Mouse (Mus musculus): Measurements from ENCODE around the gene Acot11. TPM values are rescaled to one million over a fixed set of nuclear protein-coding genes. Genes with fewer than 3 reads are reported as not detected.
"Not testable (repeated sequence)": the region's sequence is repeated elsewhere in the genome, so short reads cannot be mapped to it uniquely, and the experiment has no call there.

The Acot11 gene
- polyA plus RNA-seq, 1 experiment from 2014 or later, result 2.4 TPM

DNA sequence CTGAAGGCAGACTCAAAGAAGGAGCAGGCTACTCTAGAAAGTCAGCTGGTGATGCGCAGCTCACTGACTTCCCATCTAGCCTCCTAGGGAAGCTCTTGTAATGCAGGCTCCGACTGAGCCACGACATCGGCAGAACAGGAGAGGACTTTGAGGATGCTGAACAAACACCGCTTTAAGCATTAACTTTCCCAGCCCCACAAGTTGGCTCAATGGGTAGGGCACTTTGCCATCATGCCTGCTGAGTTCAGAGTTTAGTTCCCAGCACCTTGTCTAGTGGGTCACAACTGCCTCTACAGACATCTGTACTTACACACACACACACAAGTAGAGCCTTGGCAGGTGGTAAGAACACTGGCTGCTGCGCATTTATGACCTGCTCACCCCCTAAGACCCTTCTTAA, 53.1 kb downstream of the Acot11 start:
- Histone ChIP-seq H3K27me3 (no peaks in the 10 kb centered on the region), H3K4me1 (peaks cover 24% of the 10 kb centered on the region), H3K27ac (no peak overlapping the region), H3K4me3 (no peak overlapping the region), H3K9me3 (replicated peaks) (no peaks in the 10 kb centered on the region), H3K36me3 (no peaks in the 10 kb centered on the region), H3K9ac (no peak overlapping the region), H3K4me2 (replicated peaks) (no peak overlapping the region)
- no peak for ATAC-seq (ENCODE audit: low FRiP score)
- 87% methylated on average over 6 of the region's 6 CpGs for WGBS

DNA sequence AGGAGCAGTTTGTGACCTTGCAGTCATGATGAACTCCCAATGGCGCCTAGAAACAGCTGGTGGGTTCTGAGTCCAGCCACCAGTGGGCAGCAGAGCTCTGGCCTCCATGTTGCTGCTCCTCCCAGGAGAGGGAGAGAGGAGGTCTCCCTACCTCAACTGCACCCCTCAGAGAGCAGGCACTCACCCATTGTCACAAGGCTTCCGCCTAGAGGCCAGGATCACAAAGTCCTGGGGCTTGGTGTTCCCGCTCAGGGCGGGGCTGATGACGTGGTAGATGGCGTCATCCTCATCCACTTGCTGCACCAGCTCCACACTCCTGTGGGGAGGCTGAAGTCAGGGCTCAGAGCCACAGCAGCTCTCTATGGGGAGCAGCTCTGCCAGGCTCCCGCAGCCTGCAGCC, 55.1 kb downstream of the Acot11 start:
- H3K4me1 ChIP-seq, result peaks cover 28% of the 10 kb centered on the region
- H3K27me3 ChIP-seq, result no peaks in the 10 kb centered on the region
- peak; percentile 89 for ATAC-seq (ENCODE audit: low FRiP score)
- peak overlapping the region; percentile 42 for H3K4me2 ChIP-seq (replicated peaks)
- H3K9ac ChIP-seq, result no peak overlapping the region
- 5% methylated on average over 7 of the region's 7 CpGs for WGBS
- H3K4me3 ChIP-seq, result peak overlapping the region; percentile 2; the same call in 1 of the 2 replicates
- no peaks in the 10 kb centered on the region for H3K9me3 ChIP-seq (replicated peaks)
- no peak overlapping the region for H3K27ac ChIP-seq
- no peaks in the 10 kb centered on the region for H3K36me3 ChIP-seq

DNA sequence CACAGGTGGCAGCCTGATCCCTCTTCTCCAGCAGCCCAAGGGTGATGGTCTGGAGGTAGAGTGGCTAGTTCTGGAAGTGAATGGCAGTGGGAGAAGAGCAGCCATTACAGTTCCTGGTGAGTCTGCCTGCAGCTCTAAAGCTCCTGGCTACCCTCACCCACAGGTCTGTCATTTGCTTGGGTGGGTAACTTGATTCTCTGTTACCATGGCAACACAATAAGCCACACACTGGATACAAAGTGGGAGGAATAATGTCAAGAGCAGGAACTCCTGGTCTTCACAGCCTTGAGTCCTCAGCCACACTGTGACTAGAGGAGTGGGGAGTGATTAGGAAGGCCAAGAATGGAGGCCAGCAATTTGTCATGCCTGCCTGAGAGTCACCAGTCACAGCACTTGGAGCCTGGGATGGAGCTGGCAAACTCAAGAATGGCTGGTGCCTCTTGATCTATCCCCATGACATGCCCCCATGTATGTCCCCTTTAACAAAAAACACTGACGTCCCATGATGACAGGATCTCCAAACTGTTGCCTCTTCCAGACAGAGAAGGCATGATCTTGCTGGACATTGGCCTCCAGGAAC, 57.7 kb downstream of the Acot11 start:
- no peaks in the 10 kb centered on the region for H3K36me3 ChIP-seq
- no peak overlapping the region for H3K27ac ChIP-seq
- H3K9ac ChIP-seq, result no peak overlapping the region
- H3K27me3 ChIP-seq, result no peaks in the 10 kb centered on the region
- no peak overlapping the region for H3K4me2 ChIP-seq (replicated peaks)
- peaks cover 28% of the 10 kb centered on the region for H3K4me1 ChIP-seq
- H3K9me3 ChIP-seq (replicated peaks), result no peaks in the 10 kb centered on the region
- H3K4me3 ChIP-seq, result no peak overlapping the region
- WGBS, result 82% methylated on average over 1 of the region's 1 CpGs
- ATAC-seq (ENCODE audit: low FRiP score), result no peak

DNA sequence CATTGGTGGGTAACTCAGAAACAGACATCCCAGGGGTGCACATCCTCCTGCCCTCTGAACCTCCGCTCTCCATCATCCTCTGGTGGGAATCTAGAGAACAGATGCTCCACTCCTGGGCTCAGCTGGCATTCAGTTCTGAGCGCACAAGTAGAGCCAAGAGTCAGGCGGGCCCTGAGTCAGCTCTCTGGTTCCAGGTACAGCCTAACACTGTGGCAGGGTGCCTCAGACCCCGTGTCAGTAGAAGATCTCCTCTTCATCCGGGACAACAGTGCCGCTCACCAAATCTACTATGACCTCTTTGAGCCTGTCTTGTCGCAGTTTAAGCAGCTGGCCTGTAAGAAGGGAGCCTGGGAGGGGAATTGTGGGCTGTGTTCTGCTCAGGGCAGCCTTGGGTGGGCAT, 58.9 kb downstream of the Acot11 start:
- Histone ChIP-seq H3K9me3 (replicated peaks) (no peaks in the 10 kb centered on the region), H3K36me3 (no peaks in the 10 kb centered on the region), H3K4me2 (replicated peaks) (no peak overlapping the region), H3K4me3 (no peak overlapping the region), H3K4me1 (peaks cover 28% of the 10 kb centered on the region), H3K9ac (no peak overlapping the region), H3K27ac (no peak overlapping the region), H3K27me3 (no peaks in the 10 kb centered on the region)
- ATAC-seq (ENCODE audit: low FRiP score), result no peak
- 85% methylated on average over 7 of the region's 7 CpGs for WGBS

DNA sequence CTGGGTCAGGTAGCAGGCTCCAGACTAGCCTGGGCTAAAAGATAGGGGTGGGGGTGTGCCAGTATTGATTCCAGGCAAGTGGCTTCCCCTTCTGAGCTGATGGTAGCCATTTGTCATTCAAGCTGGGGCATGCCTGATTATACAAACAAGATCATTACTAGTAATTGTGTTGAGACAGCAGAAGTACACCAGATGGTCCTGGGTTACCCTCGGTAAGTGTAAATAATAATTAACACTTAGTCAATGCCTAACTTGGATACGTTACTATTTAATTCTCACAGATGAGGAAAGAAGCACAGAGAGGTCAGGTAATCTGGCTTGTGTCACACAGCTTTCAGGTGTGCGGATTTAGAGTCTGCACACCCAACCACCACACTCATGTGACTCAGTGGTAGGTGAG, 66.9 kb downstream of the Acot11 start:
- ATAC-seq (ENCODE audit: low FRiP score), result no peak
- WGBS, result 66% methylated on average over 3 of the region's 3 CpGs
- H3K36me3 ChIP-seq, result no peaks in the 10 kb centered on the region
- H3K9ac ChIP-seq, result no peak overlapping the region
- no peak overlapping the region for H3K4me3 ChIP-seq
- H3K27ac ChIP-seq, result no peak overlapping the region
- H3K4me1 ChIP-seq, result no peaks in the 10 kb centered on the region
- H3K27me3 ChIP-seq, result no peaks in the 10 kb centered on the region
- no peak overlapping the region for H3K4me2 ChIP-seq (replicated peaks)
- no peaks in the 10 kb centered on the region for H3K9me3 ChIP-seq (replicated peaks)

DNA sequence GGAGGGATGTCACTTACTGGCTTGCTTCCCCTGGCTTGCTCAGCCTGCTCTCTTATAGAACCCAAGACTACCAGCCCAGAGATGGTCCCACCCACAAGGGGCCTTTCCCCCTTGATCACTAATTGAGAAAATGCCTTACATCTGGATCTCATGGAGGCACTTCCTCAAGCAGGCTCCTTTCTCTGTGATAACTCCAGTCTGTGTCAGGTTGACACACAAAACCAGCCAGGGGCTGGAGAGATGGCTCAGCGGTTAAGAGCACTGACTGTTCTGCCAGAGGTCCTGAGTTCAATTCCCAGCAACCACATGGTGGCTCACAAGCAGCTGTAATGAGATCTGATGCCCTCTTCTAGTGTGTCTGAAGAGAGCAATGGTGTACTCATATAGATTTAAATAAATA, 67.9 kb downstream of the Acot11 start:
- H3K9me3 ChIP-seq (replicated peaks); H3K4me3 ChIP-seq; H3K9ac ChIP-seq; H3K27me3 ChIP-seq; H3K4me2 ChIP-seq (replicated peaks); H3K36me3 ChIP-seq; H3K27ac ChIP-seq; ATAC-seq (ENCODE audit: low FRiP score); H3K4me1 ChIP-seq: not testable (repeated sequence)
- 77% methylated on average over 1 of the region's 1 CpGs for WGBS

DNA sequence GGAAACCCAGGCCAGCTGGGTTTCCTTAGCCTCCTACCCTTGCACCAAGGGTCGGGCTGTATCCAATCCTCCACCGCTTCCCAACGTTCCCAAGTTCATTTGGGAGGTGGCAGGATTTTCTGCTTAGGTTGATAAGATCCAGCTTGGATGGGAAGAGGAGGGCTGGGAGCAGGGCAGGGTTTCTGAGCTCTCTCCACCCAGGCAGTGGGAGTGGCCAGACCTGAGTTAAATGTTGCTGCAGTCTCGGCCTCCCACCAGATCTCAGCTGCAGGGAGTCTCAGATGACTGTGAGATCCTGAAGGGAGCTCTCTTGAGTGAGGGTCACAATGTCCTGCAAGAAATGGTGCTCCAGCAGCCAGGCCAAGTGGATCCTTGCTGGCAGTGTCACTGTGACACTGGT, 71.2 kb downstream of the Acot11 start, which contains the start of gene Fam151a:
Gene Fam151a (plus strand): TSS at position 254 of the 400 bp plus-strand sequence.
- H3K27ac ChIP-seq, result no peak within 1 kb of the TSS
- 61% methylated on average over 4 of the region's 4 CpGs for whole genome bisulfite sequencing
- no peak within 1 kb of the TSS for H3K9ac ChIP-seq
- H3K4me2 ChIP-seq (replicated peaks), result no peak within 1 kb of the TSS
- no peak within 1 kb of the TSS for H3K4me3 ChIP-seq
- no peaks in the 10 kb centered on the region for H3K27me3 ChIP-seq
- H3K9me3 ChIP-seq (replicated peaks), result no peaks in the 10 kb centered on the region
- no peak for ATAC-seq (ENCODE audit: low FRiP score)
- H3K4me1 ChIP-seq, result no peaks in the 10 kb centered on the region
- H3K36me3 ChIP-seq, result no peaks in the 10 kb centered on the region

DNA sequence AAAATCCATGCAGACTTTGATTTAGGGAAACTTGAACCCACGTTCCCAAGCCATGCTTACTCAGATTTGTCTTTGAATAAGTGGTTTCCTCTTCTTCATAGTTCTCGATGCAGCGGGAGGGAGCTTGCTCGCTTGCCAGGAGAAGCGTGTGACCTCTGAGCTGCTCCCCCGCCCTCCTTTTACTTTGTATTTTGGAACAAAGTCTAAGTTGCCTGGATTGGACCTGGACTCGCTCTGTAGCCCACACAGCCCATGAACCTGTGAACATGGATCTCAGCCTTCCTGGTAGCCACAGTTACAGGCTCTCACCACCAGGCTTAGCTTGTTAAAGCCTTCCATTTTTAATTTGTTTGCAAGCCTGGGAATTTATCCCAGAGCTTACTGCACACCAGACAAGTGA, 74.0 kb downstream of the Acot11 start, which contains the start of gene Mroh7:
Gene Mroh7 (minus strand): TSS at position 112 of the 400 bp plus-strand sequence.
- WGBS, result 86% methylated on average over 7 of the region's 7 CpGs
- no peaks in the 10 kb centered on the region for H3K4me1 ChIP-seq
- no peak for ATAC-seq (ENCODE audit: low FRiP score)

DNA sequence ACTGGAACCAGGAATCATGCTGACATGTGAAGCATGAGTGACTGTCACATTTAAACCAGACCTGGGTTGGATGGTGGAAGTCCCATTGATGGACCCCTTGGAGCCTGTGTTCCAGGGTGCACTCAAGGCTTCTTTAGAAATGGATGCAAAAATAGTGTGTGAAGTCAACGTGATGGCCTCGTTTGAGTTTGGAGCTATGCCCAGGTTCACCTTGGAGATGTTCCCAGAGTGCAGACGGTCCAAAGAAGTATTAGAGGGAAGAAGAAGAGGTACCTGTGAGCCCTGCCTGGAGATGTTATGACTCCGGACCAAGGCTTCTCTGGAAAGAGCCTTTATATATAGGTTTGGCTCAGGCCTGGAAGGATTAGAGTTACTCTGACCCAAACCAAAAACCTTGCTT, 84.2 kb downstream of the Acot11 start:
- H3K36me3 ChIP-seq, result no peaks in the 10 kb centered on the region
- no peaks in the 10 kb centered on the region for H3K27me3 ChIP-seq
- no peak overlapping the region for H3K4me3 ChIP-seq
- H3K27ac ChIP-seq, result no peak overlapping the region
- no peak overlapping the region for H3K4me2 ChIP-seq (replicated peaks)
- no peaks in the 10 kb centered on the region for H3K9me3 ChIP-seq (replicated peaks)
- no peak overlapping the region for H3K9ac ChIP-seq
- ATAC-seq (ENCODE audit: low FRiP score), result no peak
- 92% methylated on average over 4 of the region's 4 CpGs for WGBS
- no peaks in the 10 kb centered on the region for H3K4me1 ChIP-seq

More for the DNA sequence above, 74.0 kb downstream of the Acot11 start, which contains the start of gene Mroh7:
- Histone ChIP-seq H3K4me2 (replicated peaks) (no peak within 1 kb of the TSS), H3K4me3 (no peak within 1 kb of the TSS), H3K27me3 (no peaks in the 10 kb centered on the region), H3K27ac (no peak within 1 kb of the TSS), H3K36me3 (no peaks in the 10 kb centered on the region), H3K9me3 (replicated peaks) (no peaks in the 10 kb centered on the region), H3K9ac (no peak within 1 kb of the TSS)

DNA sequence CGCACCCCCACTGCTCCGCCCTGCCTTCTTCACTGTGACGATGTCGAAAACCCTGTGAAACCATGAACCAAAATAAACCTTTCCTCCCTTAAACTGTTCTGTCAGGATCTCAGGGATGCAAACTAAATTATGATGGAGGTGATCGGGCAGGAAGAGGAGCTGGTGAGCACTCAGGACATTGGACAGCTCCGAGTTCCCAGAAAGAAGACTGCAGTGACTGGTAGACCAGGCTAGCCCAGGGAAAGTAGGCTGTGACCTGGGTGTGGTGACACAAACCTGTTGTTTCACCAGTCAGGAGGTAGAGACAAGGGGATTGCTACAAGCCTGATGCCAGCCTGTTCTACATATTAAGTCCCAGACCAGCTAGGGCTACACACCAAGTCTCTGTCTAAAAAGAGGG, 91.2 kb downstream of the Acot11 start:
- no peaks in the 10 kb centered on the region for H3K4me1 ChIP-seq
- ATAC-seq (ENCODE audit: low FRiP score), result 0 out of 2 replicates have a peak, but pooled peaks have one; percentile 22
- 93% methylated on average over 6 of the region's 6 CpGs for WGBS

DNA sequence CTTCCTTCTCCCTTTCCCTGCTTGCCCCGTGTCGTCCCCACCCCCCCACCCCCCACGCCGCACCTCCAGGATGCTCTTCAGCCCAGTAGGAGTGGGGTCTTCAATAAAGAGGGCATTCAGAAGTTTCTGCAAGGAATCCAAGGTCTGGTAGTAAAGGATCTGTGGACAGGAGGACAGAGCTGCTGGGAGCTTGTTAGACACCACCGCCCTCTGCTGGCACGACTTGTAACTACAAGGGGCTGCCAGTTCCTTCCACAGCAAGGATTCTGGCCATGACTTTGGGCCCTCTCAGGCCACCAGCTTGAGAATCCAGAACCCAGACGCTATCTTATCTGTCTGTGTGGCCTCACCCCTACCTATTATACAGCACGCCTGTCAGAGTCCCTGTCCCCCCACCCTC, 96.4 kb downstream of the Acot11 start:
- H3K27ac ChIP-seq, result no peak overlapping the region
- no peak for ATAC-seq (ENCODE audit: low FRiP score)
- H3K4me1 ChIP-seq, result peaks cover 9% of the 10 kb centered on the region; the same call in 1 of the 2 replicates
- H3K9me3 ChIP-seq (replicated peaks), result no peaks in the 10 kb centered on the region
- no peaks in the 10 kb centered on the region for H3K36me3 ChIP-seq
- H3K27me3 ChIP-seq, result 0 out of 2 replicates have a peak, but pooled peaks cover 5% of the 10 kb centered on the region
- H3K4me3 ChIP-seq, result no peak overlapping the region
- 4% methylated on average over 8 of the region's 8 CpGs for WGBS
- H3K4me2 ChIP-seq (replicated peaks), result no peak overlapping the region; the same call in 1 of the 2 replicates
- H3K9ac ChIP-seq, result no peak overlapping the region

More for the DNA sequence above, 91.2 kb downstream of the Acot11 start:
- no peak overlapping the region for H3K27ac ChIP-seq
- H3K27me3 ChIP-seq, result 0 out of 2 replicates have a peak, but pooled peaks cover 5% of the 10 kb centered on the region
- no peak overlapping the region for H3K9ac ChIP-seq
- H3K4me3 ChIP-seq, result no peak overlapping the region
- no peak overlapping the region for H3K4me2 ChIP-seq (replicated peaks)
- no peaks in the 10 kb centered on the region for H3K36me3 ChIP-seq
- no peaks in the 10 kb centered on the region for H3K9me3 ChIP-seq (replicated peaks)

DNA sequence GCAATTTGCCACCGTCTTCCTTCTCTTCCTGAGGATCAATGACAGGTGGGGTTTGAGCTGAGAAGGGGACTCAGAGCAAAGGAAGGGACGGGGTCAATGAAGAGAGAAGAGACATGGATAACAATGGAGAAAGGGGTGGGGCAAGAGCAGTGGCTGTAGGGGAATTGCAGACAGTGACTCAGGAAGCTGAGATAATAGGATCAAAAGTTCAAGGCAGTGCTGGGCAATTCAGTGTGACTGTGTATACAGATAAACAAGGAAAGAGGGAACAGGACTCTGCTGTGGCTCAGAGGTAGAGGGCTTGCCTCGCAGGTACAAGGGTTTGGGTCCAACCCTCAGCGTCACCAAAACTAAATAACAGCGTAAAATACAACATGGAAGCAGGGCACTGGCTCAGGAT, 96.8 kb downstream of the Acot11 start:
- no peak overlapping the region for H3K9ac ChIP-seq
- H3K4me3 ChIP-seq, result no peak overlapping the region
- H3K9me3 ChIP-seq (replicated peaks), result no peaks in the 10 kb centered on the region
- H3K27me3 ChIP-seq, result 0 out of 2 replicates have a peak, but pooled peaks cover 5% of the 10 kb centered on the region
- H3K4me2 ChIP-seq (replicated peaks), result no peak overlapping the region; the same call in 1 of the 2 replicates
- H3K27ac ChIP-seq, result no peak overlapping the region
- ATAC-seq (ENCODE audit: low FRiP score), result no peak
- peaks cover 9% of the 10 kb centered on the region; the same call in 1 of the 2 replicates for H3K4me1 ChIP-seq
- WGBS, result 35% methylated on average over 5 of the region's 5 CpGs
- H3K36me3 ChIP-seq, result no peaks in the 10 kb centered on the region

DNA sequence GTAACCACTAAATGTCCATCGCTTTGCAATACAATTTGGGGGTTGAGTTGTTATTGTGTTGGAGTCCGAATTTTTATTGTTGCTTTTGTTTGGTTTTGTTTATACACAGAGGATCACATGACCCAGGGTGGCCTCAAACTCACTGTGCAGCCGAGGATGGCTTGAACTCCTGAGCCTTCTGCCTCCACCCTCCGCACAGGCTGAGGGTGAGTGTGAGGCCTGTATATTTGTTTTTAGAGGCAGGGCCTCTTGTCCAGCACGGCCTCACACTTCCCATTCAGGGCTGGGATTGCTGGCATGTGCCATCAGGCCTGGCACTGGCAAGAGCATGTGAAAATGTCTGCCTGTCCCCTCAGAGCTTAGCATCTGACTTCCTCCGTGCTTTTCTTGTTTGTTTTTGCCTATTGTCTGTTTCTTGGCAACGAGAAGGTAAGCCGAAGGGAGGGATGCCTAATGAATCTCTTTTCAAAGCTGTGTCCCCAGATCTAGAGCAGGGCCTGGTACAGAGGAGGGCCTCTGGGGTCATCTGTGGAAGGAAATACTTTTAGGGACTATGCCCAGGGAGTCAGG, 99.6 kb downstream of the Acot11 start:
- H3K9ac ChIP-seq, result no peak overlapping the region
- no peak overlapping the region for H3K4me3 ChIP-seq
- no peak overlapping the region for H3K4me2 ChIP-seq (replicated peaks)
- no peaks in the 10 kb centered on the region for H3K36me3 ChIP-seq
- 0 out of 2 replicates have a peak, but pooled peaks cover 5% of the 10 kb centered on the region for H3K27me3 ChIP-seq
- no peaks in the 10 kb centered on the region for H3K9me3 ChIP-seq (replicated peaks)
- peak overlapping the region; percentile 57; the same call in 1 of the 2 replicates for H3K27ac ChIP-seq
- H3K4me1 ChIP-seq, result peaks cover 21% of the 10 kb centered on the region
- ATAC-seq (ENCODE audit: low FRiP score), result no peak
- 34% methylated on average over 8 of the region's 8 CpGs for WGBS
